Comparison of ENCODE assay signal across 9 mouse cellular contexts in genomic region chr4:35099865-35100780, GRCm38 (mm10). TPM values are rescaled to one million over a fixed set of nuclear protein-coding genes. Genes with fewer than 3 reads are reported as not detected.
DNase-seq lines count a peak whose midpoint lies in the region; ATAC-seq and TF ChIP-seq lines count a peak whose summit lies in the region.
"Had no signal": no experiment of that assay in that cellular context is flagged by ENCODE, and none has a peak within 500 bp of the region (broad histone marks: within the 10 kb centered on the region; RNA-seq: fewer than 3 reads in every experiment).

No protein-coding gene starts in this region.

- H3K4me1 ChIP-seq in ES-Bruce4 (ENCODE audit: control insufficient read depth, insufficient read depth, low read length), result peaks cover 3% of the 10 kb centered on the region
- peaks cover 15% of the 10 kb centered on the region for H3K4me1 ChIP-seq in forebrain, embryonic 11.5 days (replicated peaks; ENCODE audit: control insufficient read depth, insufficient read depth, low read length)
- H3K4me1 ChIP-seq in heart, embryonic 15.5 days (replicated peaks), result peaks cover 14% of the 10 kb centered on the region
- H3K4me1 ChIP-seq in liver, embryonic 11.5 days (replicated peaks; ENCODE audit: control insufficient read depth, insufficient read depth, low read length), result peaks cover 27% of the 10 kb centered on the region

- ATAC-seq in cerebellum, adult (ENCODE audit: insufficient number of reproducible peaks, low FRiP score, low TSS enrichment), result peak; percentile 87
- ATAC-seq in forebrain, embryonic 11.5 days (replicated peaks; ENCODE audit: low FRiP score), result peak; percentile 96
- peak; percentile 87 for ATAC-seq in heart, embryonic 15.5 days (replicated peaks; ENCODE audit: insufficient number of reproducible peaks, insufficient read depth, low FRiP score, low read depth)
- ATAC-seq in liver, embryonic 11.5 days (replicated peaks; ENCODE audit: low FRiP score), result peak; percentile 87
- ATAC-seq in monocyte, adult 5-6 weeks (replicated peaks; ENCODE audit: insufficient number of reproducible peaks, low FRiP score, low TSS enrichment, poor library complexity, severe bottlenecking), result peak; percentile 95

- no peaks in the 10 kb centered on the region for H3K36me3 ChIP-seq in ES-Bruce4 (ENCODE audit: control insufficient read depth, insufficient read depth, low read length, poor library complexity, severe bottlenecking)
- H3K36me3 ChIP-seq in forebrain, embryonic 11.5 days (ENCODE audit: control insufficient read depth, insufficient read depth, low read length), result no peaks in the 10 kb centered on the region
- no peaks in the 10 kb centered on the region for H3K36me3 ChIP-seq in heart, embryonic 15.5 days
- H3K36me3 ChIP-seq in liver, embryonic 11.5 days (ENCODE audit: control insufficient read depth, insufficient read depth, low read length), result no peaks in the 10 kb centered on the region

- H3K9ac ChIP-seq in ES-Bruce4 (ENCODE audit: low read depth, poor library complexity, severe bottlenecking), result peak overlapping the region; percentile 49; the same call in 1 of the 2 replicates
- H3K9ac ChIP-seq in forebrain, embryonic 11.5 days (ENCODE audit: low read length), result peak overlapping the region; percentile 47
- 0 out of 2 replicates have a peak overlapping the region, but pooled peaks have one; percentile 13 for H3K9ac ChIP-seq in heart, embryonic 15.5 days
- H3K9ac ChIP-seq in liver, embryonic 11.5 days (ENCODE audit: low read depth, low read length), result peak overlapping the region; percentile 26

- TF ChIP-seq CTCF in ES-Bruce4 (IDR thresholded peaks at IDR 0.05; ENCODE audit: low read depth, low read length), result no peak

- 8% methylated on average over 29 of the region's 29 CpGs for WGBS in forebrain, embryonic 11.5 days
- 8% methylated on average over 29 of the region's 29 CpGs for WGBS in heart, embryonic 15.5 days
- WGBS in liver, embryonic 11.5 days, result 8% methylated on average over 29 of the region's 29 CpGs

- no peak for TF ChIP-seq POLR2A in ES-Bruce4 (IDR thresholded peaks at IDR 0.05; ENCODE audit: insufficient read depth, low read length)

- no peaks in the 10 kb centered on the region for H3K27me3 ChIP-seq in ES-Bruce4 (ENCODE audit: control insufficient read depth, insufficient read depth, low read length, poor library complexity, severe bottlenecking)
- no peaks in the 10 kb centered on the region for H3K27me3 ChIP-seq in forebrain, embryonic 11.5 days (ENCODE audit: control insufficient read depth, insufficient read depth, low read length)
- H3K27me3 ChIP-seq in heart, embryonic 15.5 days, result no peaks in the 10 kb centered on the region
- H3K27me3 ChIP-seq in liver, embryonic 11.5 days (replicated peaks; ENCODE audit: control insufficient read depth, insufficient read depth, low read length), result no peaks in the 10 kb centered on the region
- H3K27me3 ChIP-seq: CH12.LX had no signal

- H3K9me3 ChIP-seq in ES-Bruce4 (replicated peaks; ENCODE audit: control insufficient read depth, insufficient read depth, low read length, poor library complexity, severe bottlenecking), result no peaks in the 10 kb centered on the region
- H3K9me3 ChIP-seq in forebrain, embryonic 11.5 days (ENCODE audit: control insufficient read depth, low read length), result no peaks in the 10 kb centered on the region
- no peaks in the 10 kb centered on the region for H3K9me3 ChIP-seq in heart, embryonic 15.5 days (replicated peaks)
- H3K9me3 ChIP-seq in liver, embryonic 11.5 days (ENCODE audit: control insufficient read depth, low read length), result no peaks in the 10 kb centered on the region

- H3K27ac ChIP-seq in ES-Bruce4 (ENCODE audit: insufficient read depth, low read length), result no peak overlapping the region
- H3K27ac ChIP-seq in forebrain, embryonic 11.5 days (ENCODE audit: low read depth, low read length), result 0 out of 2 replicates have a peak overlapping the region, but pooled peaks have one; percentile 37
- H3K27ac ChIP-seq in heart, embryonic 15.5 days, result peak overlapping the region; percentile 40
- no peak overlapping the region for H3K27ac ChIP-seq in liver, embryonic 11.5 days (ENCODE audit: low read depth, low read length)

- H3K4me3 ChIP-seq in ES-Bruce4 (ENCODE audit: low read depth, low read length), result peak overlapping the region; percentile 29
- peak overlapping the region; percentile 26 for H3K4me3 ChIP-seq in forebrain, embryonic 11.5 days (ENCODE audit: low read depth, low read length)
- H3K4me3 ChIP-seq in heart, embryonic 15.5 days, result peak overlapping the region; percentile 50
- peak overlapping the region; percentile 44 for H3K4me3 ChIP-seq in liver, embryonic 11.5 days (ENCODE audit: low read depth, low read length)

- peak overlapping the region; percentile 61 for H3K4me2 ChIP-seq in forebrain, embryonic 11.5 days (ENCODE audit: low read depth, low read length, severe bottlenecking)
- H3K4me2 ChIP-seq in heart, embryonic 15.5 days, result peak overlapping the region; percentile 75
- H3K4me2 ChIP-seq in liver, embryonic 11.5 days, result peak overlapping the region; percentile 79

- peak; percentile 90 for DNase-seq in forebrain, embryonic 11.5 days (ENCODE audit: low spot score)
- DNase-seq in kidney, postnatal 14 days, result peak; percentile 88
- peak; percentile 72 for DNase-seq in liver, embryonic 11.5 days (ENCODE audit: low spot score)
- DNase-seq in spleen, postnatal 36 days (ENCODE audit: low spot score in 2 of 2), result peak; percentile 61 to 63

- no peak for TF ChIP-seq EP300 in ES-Bruce4 (IDR thresholded peaks at IDR 0.05; ENCODE audit: insufficient read depth, low read depth, low read length)

RNA-seq across cellular contexts. Expression of gene Ifnk, which starts 51.7 kb away (rescaled TPM):
- polyA plus RNA-seq in ES-Bruce4 (2011; ENCODE audit: insufficient read depth, insufficient read length, low read depth, missing spikeins), result not detected in 2 replicates
- polyA plus RNA-seq in forebrain, embryonic 11.5 days (2014; fragmentation: Nextera tagmentation; extraction: Ambion mirVana), result 0.56 TPM in 1 of 2 replicates, not detected in the other
- not detected in 2 replicates for polyA plus RNA-seq in heart, embryonic 15.5 days (2015; fragmentation: Nextera tagmentation; extraction: Ambion mirVana)
- 0.39 TPM in 1 of 2 replicates, not detected in the other for polyA plus RNA-seq in liver, embryonic 11.5 days (2014; fragmentation: Nextera tagmentation; extraction: Ambion mirVana)
- total RNA-seq in monocyte, adult 5-6 weeks (2017), result 2.0 TPM in 1 of 3 replicates, not detected in the others
- total RNA-seq: CH12.LX had no signal

RNA-seq across cellular contexts. Expression of gene Mob3b, which starts 57.2 kb away (rescaled TPM):
- 4.5 and 6.5 TPM in 2 replicates for polyA plus RNA-seq in ES-Bruce4 (2011; ENCODE audit: insufficient read depth, insufficient read length, low read depth, missing spikeins)
- 18.9 and 20.0 TPM in 2 replicates for polyA plus RNA-seq in forebrain, embryonic 11.5 days (2014; fragmentation: Nextera tagmentation; extraction: Ambion mirVana)
- polyA plus RNA-seq in heart, embryonic 15.5 days (2015; fragmentation: Nextera tagmentation; extraction: Ambion mirVana), result 4.1 and 4.8 TPM in 2 replicates
- polyA plus RNA-seq in liver, embryonic 11.5 days (2014; fragmentation: Nextera tagmentation; extraction: Ambion mirVana), result 6.7 and 7.6 TPM in 2 replicates
- total RNA-seq in monocyte, adult 5-6 weeks (2017), result 9.4 to 22.8 TPM (median 14.8 TPM) in 3 replicates

Comparison
In these comparisons a context has a peak if more than half of its experiments do, and no peak if none do; other contexts are left out.
1. H3K27ac ChIP-seq: peak in forebrain, embryonic 11.5 days (single experiment) and heart, embryonic 15.5 days (single experiment); none in ES-Bruce4 (single experiment) and liver, embryonic 11.5 days (single experiment).
2. Peak in every context shown above with its lines, with median percentiles within 50 percentile points of each other: H3K4me3 ChIP-seq, H3K9ac ChIP-seq, ATAC-seq, DNase-seq and H3K4me2 ChIP-seq.